Mouse (Mus musculus): ENCODE data around the gene Gcnt7. TPM values are rescaled to one million over a fixed set of nuclear protein-coding genes. Genes with fewer than 3 reads are reported as not detected.

Gene Gcnt7
- total RNA-seq, 2 experiments from 2014 or later: not detected

- no peak for DNase-seq
These were observed 54.2 kb downstream of the Gcnt7 start for GRCm38 (mm10) chr2:172404239-172404638.

GRCm38 (mm10) chr2:172401116-172401825 lies 57.1 kb downstream of the Gcnt7 start:
- DNase-seq: no peak

Other genes with a start within 250 kb of the Gcnt7 start
- gene Mc3r, start 210.1 kb downstream of the Gcnt7 start, total RNA-seq (2021): not detected
- 10 to 100 TPM; 24.2 to 39.4 TPM for gene Fam210b, start 113.0 kb downstream of the Gcnt7 start, total RNA-seq (2021)
- 10 to 100 TPM; 11.5 to 14.4 TPM for gene Aurka, start 88.1 kb downstream of the Gcnt7 start, total RNA-seq (2021)
- 10 to 100 TPM; 28.1 to 32.2 TPM for gene Cstf1, start 87.9 kb downstream of the Gcnt7 start, total RNA-seq (2021)
- under 1 TPM; 0.36 to 0.45 TPM for gene Cass4, start 64.8 kb downstream of the Gcnt7 start, total RNA-seq (2021)
- 10 to 100 TPM; 69.2 to 71.5 TPM for gene Rtf2, start 18.0 kb downstream of the Gcnt7 start, total RNA-seq (2021)
- under 1 TPM; 0.39 to 0.45 TPM for gene Fam209, start 13.9 kb upstream of the Gcnt7 start, total RNA-seq (2021)
- not detected for gene Tfap2c, start 91.0 kb upstream of the Gcnt7 start, total RNA-seq (2021)

All from adrenal gland, postnatal 10 days (tissue).